Mouse (Mus musculus) G1E (cell line): ENCODE results near the gene Arsk.

ENCODE experiments used
- CTCF ChIP-seq: IDR thresholded peaks from 2 replicates; pipeline ENCODE4 v1.5.1; 2012; ENCODE audit warnings: low read depth, low read length, inconsistent platforms, mixed read lengths
- GATA1 ChIP-seq: IDR thresholded peaks from 2 replicates; pipeline ENCODE4 v1.6.1; 2012; ENCODE audit warnings: borderline replicate concordance, low read length, inconsistent platforms, mixed read lengths
- GATA2 ChIP-seq: IDR thresholded peaks from 2 replicates; pipeline ENCODE4 v1.6.1; 2012; ENCODE audit warnings: low read depth, low read length, inconsistent platforms, borderline replicate concordance
- POLR2AphosphoS5 ChIP-seq: IDR thresholded peaks from 2 replicates; pipeline ENCODE4 v1.6.1; 2012; ENCODE audit warnings: low read depth, low read length, inconsistent platforms; ENCODE audit not compliant: insufficient replicate concordance
- TAL1 ChIP-seq: conservative IDR thresholded peaks from 2 replicates; pipeline ENCODE4 v1.6.1; 2012; ENCODE audit warnings: low read depth, low read length, inconsistent platforms, mixed read lengths

GRCm38 (mm10) chr13:76056896-76057266 lies 41.6 kb downstream of the Arsk start, which contains the start of gene Gpr150:
- TF ChIP-seq CTCF (no peak), POLR2AphosphoS5 (no peak), TAL1 (no peak), GATA1 (no peak), GATA2 (no peak)
